Mouse (Mus musculus): ENCODE measurements around the gene Gm42674. TPM values are rescaled to one million over a fixed set of nuclear protein-coding genes. Genes with fewer than 3 reads are reported as not detected.
A peak's percentile ranks its signal among the peaks of the same experiment; 100 is the strongest.

Gene Gm42674
- total RNA-seq (2021), result not detected in 2 replicates
- long read RNA-seq, result 0 reads

- no peak for DNase-seq
Observed at GRCm38 (mm10) chr3:90601486-90602110, at the start of gene Gm42674. Gm42674 (plus strand) TSS chr3:90601904.

DNA sequence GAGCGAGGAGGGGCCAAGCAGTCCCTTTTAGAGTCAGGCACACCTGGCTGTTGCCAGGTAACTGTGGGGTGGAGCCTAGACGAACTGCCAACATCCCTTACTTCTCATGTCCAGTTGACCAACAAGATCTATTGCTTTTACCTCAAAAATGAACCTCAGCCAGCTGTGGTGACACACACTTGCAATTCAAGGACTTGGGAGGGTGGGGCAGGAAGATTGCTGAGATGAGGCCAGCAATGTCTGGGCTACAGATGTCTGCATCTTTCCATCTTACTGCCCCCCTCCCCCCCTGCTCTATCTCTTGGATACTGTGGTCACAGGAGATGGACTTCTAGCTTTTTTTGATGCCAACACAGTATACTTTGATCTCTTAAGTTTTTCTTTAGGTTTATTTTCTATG lies 49.5 kb upstream of the Gm42674 start:
- no peak for DNase-seq

GRCm38 (mm10) chr3:90555954-90556353 lies 45.8 kb upstream of the Gm42674 start:
- DNase-seq, result no peak

DNA sequence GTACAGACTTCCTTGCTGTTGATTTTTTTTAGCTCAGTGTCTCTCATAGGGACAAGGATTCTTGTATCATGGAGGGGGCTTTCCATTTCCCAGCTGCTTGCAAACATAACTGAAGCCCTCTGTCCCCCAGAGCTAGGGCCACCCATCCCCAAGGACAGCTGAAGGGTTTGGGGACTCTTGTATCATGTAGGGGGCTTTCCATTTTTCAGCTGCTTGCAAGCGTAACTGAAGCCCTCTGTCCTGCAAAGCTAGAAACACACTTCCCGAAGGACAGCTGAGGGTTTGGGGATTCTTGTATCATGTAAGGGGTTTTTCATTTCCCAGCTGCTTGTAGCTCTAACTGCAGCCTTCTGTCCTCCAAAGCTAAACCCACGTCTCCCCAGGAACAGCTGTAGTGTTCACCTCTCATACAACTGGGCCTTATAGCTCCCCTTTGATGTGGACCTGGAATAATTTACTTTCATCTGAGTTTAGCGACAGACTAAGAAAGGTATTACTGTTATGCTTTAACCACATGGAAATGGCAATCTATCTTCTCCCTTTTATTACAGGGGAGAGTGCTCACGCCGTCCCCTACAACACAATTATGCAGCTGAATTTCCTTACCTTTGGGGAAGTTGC lies 41.6 kb upstream of the Gm42674 start, which contains the start of gene S100a3:
S100a3 (plus strand) TSS at position 571 of the 621 bp plus-strand sequence.
- DNase-seq, result no peak

GRCm38 (mm10) chr3:90574691-90575090 lies 27.0 kb upstream of the Gm42674 start:
- peak; percentile 26 for DNase-seq

GRCm38 (mm10) chr3:90575320-90575719 lies 26.4 kb upstream of the Gm42674 start:
- DNase-seq, result no peak

- no peak for DNase-seq
Observed at GRCm38 (mm10) chr3:90576351-90577001, 25.2 kb upstream of the Gm42674 start.

DNA sequence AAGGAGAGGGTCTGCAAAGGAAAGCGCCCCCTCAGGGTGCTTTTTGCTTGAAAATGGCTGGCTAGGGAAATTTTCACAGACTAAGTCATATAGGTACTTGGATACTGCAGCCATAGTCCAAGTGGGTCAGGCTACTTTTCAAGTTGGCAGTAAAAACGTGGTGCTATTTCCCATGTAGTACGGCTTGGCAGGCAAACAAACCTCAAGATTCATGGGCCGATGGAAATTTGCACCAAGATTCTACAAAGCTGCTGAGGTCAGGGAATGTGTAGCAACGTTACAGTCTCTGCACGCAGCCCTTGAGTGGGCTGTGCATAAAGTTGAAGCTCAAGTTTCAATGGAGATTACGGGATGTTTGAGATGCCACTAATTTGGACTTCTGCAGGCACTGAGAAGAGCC lies 22.3 kb upstream of the Gm42674 start:
- no peak for DNase-seq

DNA sequence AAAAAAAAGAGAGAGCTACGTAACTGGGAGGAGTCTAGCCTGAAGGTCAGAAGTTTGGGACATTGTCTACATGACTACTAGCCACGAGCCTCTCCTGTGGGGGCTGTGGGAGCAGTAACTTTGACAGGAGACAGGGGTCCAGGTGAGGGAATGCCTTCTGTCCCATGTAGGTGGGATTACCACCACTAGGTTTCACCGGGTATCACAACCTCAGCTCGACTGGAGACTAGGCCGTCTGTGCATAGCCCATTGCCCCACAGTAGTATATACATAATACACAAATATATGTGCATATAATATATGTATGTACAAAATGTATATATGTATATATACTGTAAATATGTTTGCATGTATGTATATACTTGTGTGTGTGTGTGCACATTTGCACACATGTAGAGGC lies 20.6 kb upstream of the Gm42674 start:
- DNase-seq, result no peak

GRCm38 (mm10) chr3:90582156-90582555 lies 19.5 kb upstream of the Gm42674 start:
- no peak for DNase-seq

- no peak for DNase-seq
Observed at GRCm38 (mm10) chr3:90582556-90582955, 19.1 kb upstream of the Gm42674 start.

- DNase-seq, result peak; percentile 27
Observed at GRCm38 (mm10) chr3:90583893-90584292, 17.8 kb upstream of the Gm42674 start.

DNA sequence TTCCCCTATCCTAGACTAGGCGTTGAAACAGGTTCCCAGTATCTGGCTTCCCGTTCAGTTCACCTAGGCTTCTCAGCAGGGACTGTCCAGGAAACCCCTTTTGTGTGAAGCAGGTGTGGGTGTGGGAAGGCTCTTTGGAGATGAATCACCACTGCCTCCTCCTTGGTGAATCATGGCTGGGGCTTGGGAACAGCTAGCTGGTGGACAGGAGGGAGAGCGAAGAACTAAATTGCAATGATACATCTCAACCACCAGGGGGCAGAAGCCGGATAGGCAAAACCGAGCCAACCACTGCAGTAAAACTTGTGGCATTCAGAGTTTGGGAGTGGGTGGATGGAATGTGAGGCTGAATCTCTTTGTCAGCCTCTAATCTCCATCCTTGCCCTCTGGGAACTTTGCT lies 16.1 kb upstream of the Gm42674 start:
- DNase-seq, result peak; percentile 55

- no peak for DNase-seq
Observed at GRCm38 (mm10) chr3:90586016-90586643, 15.6 kb upstream of the Gm42674 start.

GRCm38 (mm10) chr3:90586906-90587305 lies 14.8 kb upstream of the Gm42674 start:
- DNase-seq, result peak; percentile 86

- no peak for DNase-seq
Observed at GRCm38 (mm10) chr3:90587361-90588101, 14.2 kb upstream of the Gm42674 start.

GRCm38 (mm10) chr3:90589390-90589789 lies 12.3 kb upstream of the Gm42674 start:
- no peak for DNase-seq

DNA sequence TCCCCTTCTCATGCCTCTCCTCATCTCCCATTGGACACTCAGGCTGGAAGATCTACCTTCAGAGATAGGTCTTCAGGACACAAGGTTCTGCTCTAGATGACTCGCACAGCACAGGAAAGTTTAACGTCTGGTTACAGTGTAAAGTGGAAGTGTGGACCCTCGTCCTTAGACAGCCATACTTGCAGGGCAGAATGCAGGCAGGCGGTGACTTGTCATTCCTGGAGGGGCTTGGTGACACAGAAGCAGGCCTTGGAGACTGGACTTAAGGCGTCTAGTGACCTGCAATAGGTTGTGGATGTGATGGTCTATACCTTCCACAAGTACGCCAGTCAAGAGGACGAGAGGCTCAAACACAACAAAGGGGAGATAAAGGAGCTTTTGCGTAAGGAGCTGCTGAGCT lies 11.8 kb upstream of the Gm42674 start, which contains the start of gene S100a2:
S100a2 (plus strand) TSS at position 301 of the 400 bp plus-strand sequence.
- DNase-seq, result no peak

- DNase-seq, result no peak
Observed at GRCm38 (mm10) chr3:90594466-90594865, 7.2 kb upstream of the Gm42674 start.

DNA sequence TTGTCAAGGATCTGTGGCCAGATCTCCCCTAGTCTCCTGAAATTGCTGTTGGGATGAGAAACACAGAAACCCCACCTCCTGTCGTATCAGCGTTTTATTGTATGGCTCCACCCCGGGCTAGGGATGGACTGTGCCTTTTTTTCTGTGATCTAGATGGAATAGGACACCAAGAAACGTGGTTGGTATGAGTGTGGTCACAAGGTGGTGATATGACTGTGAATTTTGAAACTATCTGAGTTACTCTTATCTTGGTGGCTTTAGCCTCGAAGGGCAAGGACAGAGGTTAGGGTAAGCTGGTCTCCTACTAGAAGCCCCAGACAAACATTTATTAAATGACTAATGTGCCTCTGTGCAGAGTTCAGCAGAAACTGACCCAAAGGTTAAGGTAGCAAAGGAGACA lies 6.1 kb upstream of the Gm42674 start:
- no peak for DNase-seq

DNA sequence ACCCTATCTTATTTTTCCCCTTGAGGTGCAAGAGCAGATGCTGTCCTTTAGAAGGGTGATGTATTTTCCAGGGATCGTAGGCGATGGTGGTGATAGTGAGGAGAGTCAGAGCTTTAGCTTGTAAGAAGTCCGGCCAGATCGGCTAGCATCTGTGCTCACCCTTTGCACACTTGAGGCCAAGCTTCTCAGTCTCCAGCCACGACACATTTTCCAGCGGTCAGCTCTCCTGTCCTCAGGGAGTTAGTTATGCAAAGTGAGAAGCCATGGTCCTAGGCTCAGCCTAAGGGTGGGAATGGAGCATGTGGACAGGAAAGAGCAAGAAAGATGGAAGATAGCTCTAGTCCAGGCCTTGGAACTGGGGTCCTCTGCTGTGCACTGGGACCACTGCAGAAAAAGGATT lies 4.9 kb upstream of the Gm42674 start:
- DNase-seq, result no peak

DNA sequence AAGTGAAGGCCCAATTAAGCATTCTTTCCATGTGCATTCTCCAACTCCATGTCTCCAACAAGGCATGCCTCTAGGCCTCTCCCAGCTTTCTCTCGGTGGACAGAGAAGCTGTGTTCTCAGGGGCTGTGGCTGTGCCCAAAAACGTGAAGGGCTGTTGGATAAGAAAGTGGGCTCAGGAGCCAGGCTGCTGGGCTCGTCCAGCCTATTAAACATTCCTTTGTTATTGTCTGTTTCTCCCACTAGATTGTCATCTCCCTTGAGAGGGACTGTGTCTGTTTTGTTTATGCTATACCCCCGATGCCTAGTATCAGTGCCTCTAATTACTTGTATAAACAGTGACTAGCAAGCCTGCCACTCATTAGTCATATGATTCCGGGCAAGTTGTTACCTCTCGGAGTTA lies 4.0 kb upstream of the Gm42674 start:
- DNase-seq, result no peak

Data from adrenal gland, postnatal 25 days (tissue).